Mouse (Mus musculus) lung, embryonic 14.5 days (tissue): ENCODE data around the gene Zfp597. TPM values are rescaled to one million over a fixed set of nuclear protein-coding genes. Genes with fewer than 3 reads are reported as not detected.

Experiments
- ATAC-seq: fragments of 200-750 bp; cut with Nextera tagmentation; 2 replicates; pipeline ENCODE4 v1.8.0; 2017; ENCODE audit warnings: mild to moderate bottlenecking, moderate TSS enrichment, moderate library complexity; ENCODE audit not compliant: insufficient read depth
- DNase-seq: peaks from one replicate; pipeline ENCODE4 v3.0.0-alpha.2; 2015
- H3K27ac ChIP-seq: fragments of 300-500 bp; sonication (generic); 2 replicates; pipeline ENCODE4 v1.5.1; 2014; ENCODE audit warnings: low read depth, mild to moderate bottlenecking, moderate library complexity
- H3K27me3 ChIP-seq: fragments of 300-500 bp; sonication (generic); 2 replicates; pipeline ENCODE4 v1.6.1; 2014; ENCODE audit warnings: low read length, control low read depth; ENCODE audit not compliant: insufficient read depth
- H3K36me3 ChIP-seq: fragments of 300-500 bp; sonication (generic); 2 replicates; pipeline ENCODE4 v1.6.1; 2014; ENCODE audit warnings: control low read depth; ENCODE audit not compliant: insufficient read depth
- H3K4me1 ChIP-seq: fragments of 300-500 bp; sonication (generic); 2 replicates; pipeline ENCODE4 v1.6.1; 2014; ENCODE audit warnings: antibody characterized with exemption, control low read depth; ENCODE audit not compliant: insufficient read depth
- H3K4me2 ChIP-seq: fragments of 300-500 bp; sonication (generic); 2 replicates; pipeline ENCODE4 v1.6.1; 2014; ENCODE audit warnings: mild to moderate bottlenecking
- H3K4me3 ChIP-seq: fragments of 300-500 bp; sonication (generic); 2 replicates; pipeline ENCODE4 v1.5.1; 2014; ENCODE audit warnings: low read depth, low read length
- H3K9ac ChIP-seq: fragments of 300-500 bp; sonication (generic); 2 replicates; pipeline ENCODE4 v1.6.1; 2014
- H3K9me3 ChIP-seq: fragments of 300-500 bp; sonication (generic); 2 replicates; pipeline ENCODE4 v1.6.1; 2016; ENCODE audit warnings: low read depth, low read length, control low read depth
- CTCF ChIP-seq: IDR thresholded peaks from 2 replicates; pipeline ENCODE4 v1.5.1; 2016; ENCODE audit warnings: antibody characterized with exemption, low read depth
- WGBS: fragments of 180-500 bp; shearing (Covaris S2); extraction: QIAGEN DNeasy Blood & Tissue Kit; methylation state at CpG from one replicate; pipeline ENCODE4 v1.1.7; 2014; 5-methylcytosine and 5-hydroxymethylcytosine counted together
- polyA plus RNA-seq: library from polyadenylated mRNA; unstranded; fragments of >200 nt; fragmentation: Nextera tagmentation; extraction: Ambion mirVana; gene quantifications from 2 replicates; pipeline ENCODE4 v1.2.1, GENCODE M21; 2014

Zfp597 gene
- polyA plus RNA-seq, 1 experiment from 2014 or later, result 6.5 TPM

DNA sequence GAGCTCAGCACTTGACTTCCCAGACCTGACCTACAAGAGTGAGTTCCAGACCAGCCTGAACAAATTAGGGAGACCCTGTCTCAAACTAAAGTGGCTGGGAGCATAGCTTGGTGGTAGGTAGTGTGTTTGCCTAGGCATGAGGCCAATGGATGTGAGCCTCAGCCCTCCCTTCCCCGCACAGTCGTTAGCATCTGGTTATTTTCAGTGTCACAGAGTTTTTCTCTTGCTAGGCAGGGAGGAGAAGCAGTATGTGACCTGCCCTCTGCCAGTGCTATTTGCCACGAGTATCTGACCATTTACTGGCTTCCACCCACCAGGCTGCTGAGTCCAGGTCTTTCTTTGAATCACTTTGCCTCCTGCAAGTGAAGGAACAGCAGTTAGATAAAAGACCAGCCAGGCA lies 9.4 kb upstream of the Zfp597 start:
- H3K27me3 ChIP-seq, result no peaks in the 10 kb centered on the region
- 65% methylated on average over 3 of the region's 3 CpGs for WGBS
- H3K9ac ChIP-seq, result no peak overlapping the region
- DNase-seq, result no peak
- no peaks in the 10 kb centered on the region for H3K9me3 ChIP-seq
- TF ChIP-seq CTCF, result no peak
- no peak overlapping the region for H3K27ac ChIP-seq
- no peaks in the 10 kb centered on the region for H3K4me1 ChIP-seq
- no peak overlapping the region for H3K4me3 ChIP-seq
- H3K36me3 ChIP-seq, result peaks cover 26% of the 10 kb centered on the region
- no peak; the same call in 1 of the 2 replicates for ATAC-seq
- no peak overlapping the region for H3K4me2 ChIP-seq

DNA sequence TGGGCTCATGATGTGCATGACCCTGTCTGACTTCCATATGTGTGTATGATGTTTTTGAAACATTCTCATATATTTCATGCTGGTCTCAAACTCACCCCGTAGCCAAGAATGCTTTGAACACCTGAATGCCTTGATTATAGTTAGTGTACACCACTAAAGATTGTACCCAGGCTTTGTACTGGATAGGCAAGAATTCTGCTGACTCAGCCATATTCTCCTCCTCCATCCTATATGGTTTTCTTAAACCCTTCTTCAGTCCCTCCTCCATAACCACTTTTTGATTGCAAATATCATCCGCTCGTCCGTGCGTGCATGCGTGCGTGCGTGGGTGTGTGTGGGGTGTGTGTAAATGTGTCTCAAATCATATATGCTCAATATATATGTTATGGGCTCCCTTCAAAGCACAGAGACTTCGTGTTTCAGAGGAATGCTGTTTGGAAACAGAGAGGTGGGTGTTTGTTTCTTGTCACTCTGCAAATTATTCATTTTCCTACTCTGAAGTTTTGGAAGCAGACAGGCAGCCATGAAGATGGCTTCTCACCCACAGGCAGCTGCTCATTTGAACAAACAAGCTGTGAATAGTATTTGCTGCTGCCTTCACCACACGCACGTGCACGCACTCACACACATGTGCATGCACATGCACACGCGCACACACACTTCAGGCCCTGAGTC lies 7.4 kb upstream of the Zfp597 start:
- no peak for TF ChIP-seq CTCF
- H3K4me2 ChIP-seq, result no peak overlapping the region
- no peaks in the 10 kb centered on the region for H3K9me3 ChIP-seq
- H3K9ac ChIP-seq, result no peak overlapping the region
- H3K36me3 ChIP-seq, result peaks cover 8% of the 10 kb centered on the region; the same call in 1 of the 2 replicates
- DNase-seq (no peak), ATAC-seq (no peak)
- 89% methylated on average over 14 of the region's 14 CpGs for WGBS
- no peak overlapping the region for H3K4me3 ChIP-seq
- H3K27me3 ChIP-seq, result no peaks in the 10 kb centered on the region
- H3K27ac ChIP-seq, result no peak overlapping the region
- H3K4me1 ChIP-seq, result no peaks in the 10 kb centered on the region

DNA sequence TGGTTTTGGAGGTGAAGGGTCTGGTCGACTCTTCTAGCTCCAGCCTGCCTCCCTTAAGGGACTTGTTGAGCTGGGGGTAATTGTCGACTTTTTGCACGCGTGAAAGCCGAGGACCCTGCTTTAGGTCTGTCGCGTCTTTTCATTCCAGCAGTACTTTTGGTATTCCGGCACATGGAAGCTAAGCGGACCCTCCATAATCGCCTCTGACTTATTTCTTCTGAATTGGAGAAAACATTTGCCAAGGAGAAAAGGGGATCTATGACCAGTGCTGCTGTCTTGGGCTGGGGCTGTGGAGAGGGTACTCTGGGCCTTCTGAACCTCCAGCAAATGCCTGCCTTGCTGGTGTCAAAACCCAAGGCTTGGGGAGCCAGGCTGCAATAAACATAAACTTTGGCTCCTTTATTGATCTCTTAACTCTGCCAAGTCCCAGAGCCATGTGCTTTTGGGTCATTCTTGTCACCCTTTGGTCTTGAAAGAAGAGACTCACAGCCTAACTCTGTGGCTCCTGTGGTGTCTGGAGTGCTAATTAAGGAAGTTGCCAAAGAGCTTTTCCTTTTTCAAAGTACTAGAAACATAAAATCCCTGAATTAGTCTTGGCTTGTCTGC lies 807 bp upstream of the Zfp597 start:
- Histone ChIP-seq H3K27me3 (no peaks in the 10 kb centered on the region), H3K9ac (peak overlapping the region; percentile 89), H3K27ac (peak overlapping the region; percentile 79), H3K4me2 (peak overlapping the region; percentile 79), H3K36me3 (0 out of 2 replicates have a peak, but pooled peaks cover 2% of the 10 kb centered on the region), H3K4me3 (peak overlapping the region; percentile 79), H3K9me3 (no peaks in the 10 kb centered on the region), H3K4me1 (peaks cover 6% of the 10 kb centered on the region; the same call in 1 of the 2 replicates)
- 3% methylated on average over 10 of the region's 10 CpGs for WGBS
- ATAC-seq (no peak; the same call in 1 of the 2 replicates), DNase-seq (peak; percentile 28)
- TF ChIP-seq CTCF, result no peak

DNA sequence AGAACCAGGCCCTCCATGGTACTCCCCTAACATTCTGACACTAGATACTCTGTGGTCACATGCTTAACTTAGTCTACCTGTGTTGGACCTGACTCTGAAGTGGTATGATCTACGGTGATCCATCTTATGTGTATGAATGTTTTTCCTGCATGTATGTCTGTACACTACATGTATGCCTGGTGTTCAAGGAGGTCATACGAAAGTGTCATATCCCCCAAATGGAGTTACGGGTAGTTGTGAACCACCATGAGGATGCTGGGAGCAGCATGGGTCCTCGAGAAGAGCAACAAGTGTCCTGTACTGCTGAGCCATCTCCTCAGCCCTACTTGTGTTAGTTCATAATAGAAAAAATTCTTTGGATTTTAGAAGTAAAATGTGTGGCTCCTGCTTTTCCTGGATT lies 8.0 kb downstream of the Zfp597 start:
- Histone ChIP-seq H3K27me3 (no peaks in the 10 kb centered on the region), H3K9ac (no peak overlapping the region), H3K27ac (no peak overlapping the region), H3K9me3 (no peaks in the 10 kb centered on the region), H3K4me3 (no peak overlapping the region), H3K4me1 (peaks cover 4% of the 10 kb centered on the region; the same call in 1 of the 2 replicates), H3K4me2 (no peak overlapping the region), H3K36me3 (0 out of 2 replicates have a peak, but pooled peaks cover 11% of the 10 kb centered on the region)
- no peak for TF ChIP-seq CTCF
- DNase-seq (no peak), ATAC-seq (no peak)
- WGBS, result 88% methylated on average over 4 of the region's 4 CpGs

DNA sequence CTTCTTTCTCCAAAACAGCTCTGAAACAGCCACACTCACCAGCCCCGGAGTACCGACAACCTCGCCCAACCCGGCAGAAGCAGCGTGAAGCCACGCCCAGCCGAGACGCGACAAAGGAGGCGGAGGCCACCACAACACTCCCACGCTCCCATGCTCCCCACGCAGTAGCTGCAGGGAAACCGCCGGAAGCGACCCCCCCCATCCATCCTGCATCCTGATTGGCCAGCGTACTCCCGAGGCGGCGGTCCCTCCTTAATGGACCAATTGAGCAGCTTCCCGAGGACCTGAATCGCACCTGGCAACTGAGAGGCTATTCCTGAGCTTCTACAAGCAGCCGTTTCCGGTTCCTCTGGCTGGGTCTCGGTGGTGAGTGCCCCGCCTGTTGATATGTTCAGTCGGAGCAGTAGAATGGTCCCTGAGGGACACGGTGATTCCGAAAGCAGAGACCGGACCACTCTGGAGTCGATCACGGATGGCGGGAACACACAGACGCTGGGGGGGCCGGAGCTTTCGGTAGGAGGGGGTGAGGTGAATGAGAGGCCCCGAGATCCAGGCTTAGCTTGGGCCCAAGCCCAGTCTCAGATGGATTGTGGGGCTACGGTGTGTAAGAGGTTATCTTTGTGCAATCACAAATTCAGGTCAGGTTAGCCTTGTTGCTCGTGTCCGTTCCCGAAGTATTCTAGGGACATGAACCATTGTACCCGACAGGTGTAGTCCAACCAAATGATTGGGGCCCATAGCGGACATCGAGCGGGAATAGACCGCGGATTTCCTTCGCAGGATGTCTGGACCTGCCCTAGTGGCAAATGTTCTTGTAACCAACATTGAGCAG lies 11.9 kb downstream of the Zfp597 start, which contains the start of gene Naa60:
TSS of gene Naa60 (plus strand) at position 160 of the 832 bp plus-strand sequence.
- Histone ChIP-seq H3K27me3 (no peaks in the 10 kb centered on the region), H3K4me1 (peaks cover 4% of the 10 kb centered on the region; the same call in 1 of the 2 replicates), H3K27ac (peak within 1 kb of the TSS; percentile 60; the same call in 1 of the 2 replicates), H3K36me3 (peaks cover 11% of the 10 kb centered on the region; the same call in 1 of the 2 replicates), H3K4me3 (peak within 1 kb of the TSS; percentile 58), H3K4me2 (peak within 1 kb of the TSS; percentile 89), H3K9ac (peak within 1 kb of the TSS; percentile 60), H3K9me3 (no peaks in the 10 kb centered on the region)
- ATAC-seq (peak; percentile 99), DNase-seq (peak; percentile 95)
- no peak for TF ChIP-seq CTCF
- 4% methylated on average over 47 of the region's 47 CpGs for WGBS

DNA sequence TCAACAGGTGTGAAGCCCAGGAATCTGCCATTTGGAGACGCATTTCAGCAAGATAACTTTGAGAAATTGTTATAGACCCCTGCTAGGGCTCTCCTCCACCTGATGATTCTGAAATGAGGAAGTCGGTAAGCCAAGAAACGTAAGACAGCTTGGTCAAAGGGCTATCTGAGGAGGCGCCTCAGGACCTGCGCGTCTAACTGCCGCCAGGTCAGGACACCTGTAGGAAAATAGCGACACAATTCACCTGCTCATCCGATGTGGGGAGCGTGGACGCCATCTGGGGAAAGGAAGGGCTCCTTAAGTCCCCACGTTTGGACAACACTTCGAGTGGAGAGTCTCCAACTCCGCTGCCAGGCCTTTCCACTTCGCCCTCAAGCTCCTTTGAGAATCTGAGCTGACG lies 12.5 kb downstream of the Zfp597 start:
- DNase-seq (no peak), ATAC-seq (no peak)
- 4% methylated on average over 16 of the region's 16 CpGs for WGBS
- Histone ChIP-seq H3K27ac (peak overlapping the region; percentile 60; the same call in 1 of the 2 replicates), H3K4me1 (peaks cover 4% of the 10 kb centered on the region; the same call in 1 of the 2 replicates), H3K27me3 (no peaks in the 10 kb centered on the region), H3K4me3 (peak overlapping the region; percentile 58), H3K4me2 (peak overlapping the region; percentile 89), H3K9me3 (no peaks in the 10 kb centered on the region), H3K9ac (peak overlapping the region; percentile 60), H3K36me3 (peaks cover 11% of the 10 kb centered on the region; the same call in 1 of the 2 replicates)
- no peak for TF ChIP-seq CTCF
